Mouse (Mus musculus) liver, postnatal 0 days (tissue): ENCODE results near the gene Dlk2.

ENCODE experiments used
- CTCF ChIP-seq: sonication (generic); IDR thresholded peaks from 2 replicates; pipeline ENCODE4 v1.5.1; 2016; ENCODE audit warnings: antibody characterized with exemption, low read depth
- EP300 ChIP-seq: IDR thresholded peaks from 2 replicates; pipeline ENCODE4 v1.6.1; 2016; ENCODE audit warnings: antibody characterized with exemption, low read depth, mild to moderate bottlenecking

- TF ChIP-seq CTCF (no peak), EP300 (no peak)
Observed at GRCm38 (mm10) chr17:46269771-46270534, 27.3 kb upstream of the Dlk2 start.
